Mouse (Mus musculus): ENCODE measurements around the gene Focad.
A peak's percentile ranks its signal among the peaks of the same experiment; 100 is the strongest.

Focad gene

DNA sequence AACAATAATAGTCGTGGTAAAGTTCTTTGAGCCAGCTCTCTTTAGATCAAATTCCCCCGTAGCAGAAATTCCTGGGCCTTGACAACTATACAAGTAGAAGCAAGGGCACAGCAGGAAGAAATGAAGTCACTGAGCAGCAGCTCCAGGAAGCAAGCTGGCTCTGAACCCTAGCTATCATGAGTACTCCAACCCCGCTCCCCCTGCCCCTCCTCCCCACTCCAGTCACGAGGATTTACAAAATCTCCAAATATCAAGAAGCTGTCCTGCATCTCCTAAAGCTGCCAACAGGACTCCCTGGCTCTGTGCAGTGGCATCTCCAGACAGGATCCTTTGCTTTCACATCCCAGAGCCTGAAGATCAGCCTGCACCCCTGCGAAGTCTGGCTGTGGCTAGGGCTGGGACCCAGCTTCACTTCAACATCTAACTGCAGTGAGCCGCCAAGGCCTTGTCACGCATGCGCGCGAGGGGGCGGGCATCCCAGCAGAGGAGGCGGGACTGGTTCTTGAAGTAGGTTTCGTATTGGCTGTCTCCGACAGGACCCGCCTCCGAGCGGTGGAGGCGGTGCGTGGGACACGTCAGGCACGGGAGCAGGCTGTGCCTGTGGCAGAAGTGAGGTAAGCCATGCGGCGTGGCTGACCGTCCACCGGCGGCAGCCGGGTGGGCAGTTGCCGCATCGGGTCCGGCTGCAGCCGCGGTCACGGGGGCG, at the start of gene Focad:
Gene Focad, plus strand, starts transcription at position 568 of the 706 bp plus-strand sequence.
- DNase-seq: peak; percentile 98

DNA sequence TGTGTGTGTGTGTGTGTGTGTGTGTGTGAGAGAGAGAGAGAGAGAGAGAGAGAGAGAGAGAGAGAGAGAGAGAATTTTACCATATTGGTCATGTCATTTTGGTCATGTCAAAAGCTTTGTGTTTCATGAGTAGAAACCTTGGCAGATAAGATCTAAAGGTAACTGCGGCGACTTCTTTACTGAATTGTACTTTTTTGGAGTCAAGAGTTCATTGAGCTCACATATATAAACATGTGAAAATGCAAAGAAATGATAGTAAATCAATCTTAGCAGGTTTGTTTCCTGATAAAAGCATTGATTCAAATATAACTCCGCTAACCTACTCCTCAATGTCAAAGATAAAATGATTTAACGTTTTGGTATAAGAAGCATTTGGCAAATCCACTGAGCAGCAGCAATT, 49.3 kb upstream of the Focad start:
- DNase-seq: no peak

DNA sequence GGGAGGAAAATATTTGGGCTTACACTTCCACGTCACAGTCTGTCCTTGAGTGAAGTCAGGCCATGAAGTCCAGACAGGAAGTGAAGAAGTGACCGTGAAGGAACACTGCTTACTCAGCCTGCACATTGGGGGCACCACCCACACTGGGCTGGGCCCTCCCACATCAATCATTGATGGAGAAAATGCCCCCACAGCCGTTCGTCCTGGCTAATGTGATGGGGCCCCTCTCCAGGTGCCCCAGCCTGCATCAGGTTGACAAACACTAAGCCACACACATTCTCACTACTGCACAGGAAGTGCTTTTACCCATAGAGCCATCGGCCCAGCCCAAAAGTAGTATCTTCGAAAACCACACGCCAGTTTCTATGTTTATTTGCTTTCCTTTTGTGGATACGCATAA, 48.1 kb upstream of the Focad start:
- DNase-seq: no peak

DNA sequence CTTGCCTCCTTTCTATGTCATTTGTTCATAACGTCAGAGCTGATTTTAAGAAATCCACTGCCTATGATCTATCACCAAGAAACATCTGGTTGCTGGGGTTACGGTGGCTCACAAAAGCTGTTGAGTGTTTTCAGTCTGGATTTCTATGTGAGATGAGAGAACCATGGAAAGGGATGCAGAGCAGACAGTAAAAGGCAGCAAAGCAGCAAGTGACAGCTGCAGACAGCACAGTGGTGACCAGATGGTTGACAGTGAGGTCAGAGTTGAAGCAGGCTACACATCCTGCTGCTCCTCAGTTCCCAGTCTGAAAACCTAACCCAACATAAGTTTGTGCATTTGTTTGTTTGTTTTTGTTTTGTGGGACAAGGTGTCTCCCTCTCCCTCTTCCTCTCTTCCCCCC, 19.0 kb upstream of the Focad start:
- no peak for DNase-seq

DNA sequence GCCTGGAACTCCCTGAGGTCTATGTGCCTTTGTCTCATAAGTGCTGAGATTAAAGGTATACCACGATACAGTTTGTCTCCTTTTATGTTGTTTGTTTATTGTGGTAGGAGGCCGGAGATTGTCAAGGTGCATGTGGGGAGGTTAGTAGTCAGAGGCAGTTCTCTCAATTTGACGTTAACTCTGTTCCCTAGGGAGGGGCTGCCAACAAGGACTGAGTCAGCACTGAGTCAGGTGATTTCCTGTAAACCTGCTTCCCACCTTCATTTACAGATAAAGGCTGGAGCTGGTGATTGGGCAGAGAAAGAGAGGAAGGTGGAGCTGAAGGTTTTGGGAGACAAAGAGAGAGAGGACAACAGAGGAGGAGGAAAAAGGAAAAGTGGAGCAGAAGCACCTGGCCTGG, 15.4 kb upstream of the Focad start:
- no peak for DNase-seq

DNA sequence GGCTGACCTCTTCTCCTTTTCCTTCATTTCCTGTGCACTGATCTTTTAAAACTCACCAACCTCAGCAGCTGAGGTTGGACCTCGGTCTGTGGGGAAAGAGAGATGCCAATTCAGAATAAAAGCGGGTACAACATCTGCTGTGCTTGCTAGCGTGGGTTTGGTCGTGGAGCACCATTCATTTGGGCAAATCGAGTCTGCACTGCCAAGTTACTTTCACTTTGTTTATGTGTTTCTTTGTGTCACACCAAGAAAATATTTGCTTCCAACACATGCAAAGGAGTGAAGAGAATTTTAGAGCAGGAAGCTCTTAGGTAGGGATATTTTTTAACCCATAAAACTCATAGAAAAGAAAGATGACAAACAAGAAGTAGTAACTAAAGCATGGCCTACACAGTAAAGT, 13.0 kb upstream of the Focad start:
- no peak for DNase-seq

DNA sequence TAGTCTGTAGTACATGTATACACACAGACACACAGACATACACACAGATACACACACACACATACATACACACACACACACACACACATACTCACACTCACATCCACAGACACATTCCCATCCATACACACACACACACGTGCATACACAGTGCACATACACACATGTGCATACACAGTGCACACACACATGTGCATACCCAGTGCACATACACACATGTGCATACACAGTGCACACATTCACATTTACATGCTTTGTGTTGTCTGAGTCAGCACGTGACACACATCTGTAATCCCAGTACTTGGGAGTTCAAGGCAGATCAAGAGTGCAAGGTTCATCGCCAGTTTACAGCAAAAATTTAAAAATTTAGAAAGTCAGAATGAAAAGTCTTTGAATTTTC, 12.5 kb upstream of the Focad start:
- no peak for DNase-seq

DNA sequence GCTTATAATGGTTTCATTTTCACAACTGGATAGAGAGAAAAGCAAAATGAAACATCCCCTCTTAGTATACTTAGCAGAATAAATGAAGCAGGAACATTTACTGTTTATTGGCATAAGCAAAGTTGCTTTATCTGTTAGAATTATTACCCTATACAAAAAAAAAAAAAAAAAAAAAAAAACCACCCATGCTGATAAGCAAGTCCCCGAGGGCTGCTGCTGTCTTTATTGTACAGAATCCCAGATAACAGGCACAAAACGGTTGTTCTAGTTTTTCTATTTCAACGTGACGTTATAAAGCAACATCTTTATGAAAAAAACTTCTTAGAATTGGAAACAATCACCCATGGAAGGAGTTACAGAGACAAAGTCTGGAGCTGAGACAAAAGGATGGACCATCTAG, 12.0 kb upstream of the Focad start:
- no peak for DNase-seq

DNA sequence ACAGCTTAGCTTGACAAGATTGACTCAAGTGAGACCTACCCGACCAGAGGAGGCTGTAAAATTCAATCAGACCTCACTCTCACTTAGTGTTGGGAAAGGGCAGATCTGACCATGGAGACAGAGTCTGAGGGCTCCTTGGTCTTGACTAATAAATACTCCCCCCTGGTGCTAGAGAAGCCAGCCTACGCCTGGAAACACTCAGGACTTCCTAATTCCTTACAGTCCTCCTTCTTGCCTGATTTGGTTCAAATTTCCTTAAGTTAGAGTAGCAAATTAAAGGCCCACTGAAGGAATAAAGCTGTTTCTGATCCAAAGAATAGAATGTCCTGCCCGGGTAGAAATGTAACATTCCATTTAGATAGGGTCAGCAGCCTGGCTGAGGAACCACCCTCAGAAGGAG, 10.6 kb upstream of the Focad start:
- DNase-seq: no peak

DNA sequence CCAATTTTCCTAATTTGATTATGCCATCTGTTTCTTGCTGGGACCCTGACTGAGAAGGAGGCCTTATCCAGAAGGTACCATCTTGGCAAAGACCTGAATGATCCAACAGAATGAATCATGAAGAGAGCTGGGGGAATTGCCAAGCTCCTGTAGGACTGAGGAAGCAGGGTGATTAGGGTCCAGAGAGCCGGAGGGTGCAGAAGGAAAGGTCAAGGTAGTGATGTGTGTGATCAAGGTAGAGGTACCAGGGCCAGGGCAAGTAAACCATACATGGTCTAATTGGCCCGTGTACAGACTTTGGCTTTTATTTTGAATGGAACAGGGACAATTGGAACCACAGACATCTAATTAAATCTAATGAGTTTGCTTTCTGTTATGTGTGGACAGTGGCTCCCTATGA, 4.1 kb upstream of the Focad start:
- no peak for DNase-seq

DNA sequence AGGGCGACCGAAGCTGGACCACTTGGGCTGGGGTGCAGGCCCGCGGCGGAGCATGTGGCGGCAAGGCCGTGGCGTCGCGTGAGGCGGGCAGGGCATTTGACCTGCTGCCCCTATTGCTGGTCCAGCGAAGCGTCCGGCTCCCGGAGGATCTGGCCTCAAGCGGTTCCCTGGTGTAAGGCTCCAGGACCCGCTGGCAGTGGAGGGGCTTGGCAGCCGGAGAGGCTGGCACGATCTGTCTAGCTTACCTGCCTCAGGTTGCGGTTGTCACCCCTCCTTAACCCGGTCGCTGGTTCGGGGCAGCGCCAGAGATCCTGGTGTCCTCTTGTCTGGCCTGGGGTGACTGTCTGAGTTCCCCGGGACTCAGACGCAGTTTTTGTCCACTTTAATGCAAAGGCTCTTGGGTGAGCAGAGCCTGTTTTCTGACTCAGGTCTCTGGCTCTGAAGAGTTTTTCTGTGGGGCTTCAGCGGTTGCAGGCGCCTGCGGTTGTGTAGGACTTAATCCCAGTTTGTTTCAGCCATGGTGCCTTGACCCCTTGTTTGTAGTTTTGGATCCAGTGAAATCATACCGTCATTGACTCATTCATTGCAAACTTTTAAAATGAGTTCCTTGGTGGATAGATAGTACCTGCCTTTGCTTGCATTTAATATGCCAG, 465 bp downstream of the Focad start:
- DNase-seq: no peak

DNA sequence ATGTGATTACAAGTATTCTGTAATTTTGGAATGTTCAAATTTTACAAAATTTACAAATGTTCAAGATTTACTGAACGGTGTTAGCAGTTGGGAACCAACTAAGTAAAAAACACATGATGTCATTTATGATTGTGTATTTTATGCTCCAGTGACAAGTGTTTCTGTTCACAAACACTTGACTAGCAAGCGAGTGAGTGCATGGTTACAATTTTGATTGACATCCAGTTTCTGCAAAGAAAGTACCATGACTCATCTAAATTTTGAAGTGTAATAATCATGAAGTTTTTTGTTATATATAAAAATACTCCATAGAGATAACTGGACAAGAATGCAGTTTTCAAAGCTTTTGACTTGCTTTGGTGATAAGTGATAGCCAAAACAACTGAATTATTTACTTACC, 1.3 kb downstream of the Focad start:
- no peak for DNase-seq

DNA sequence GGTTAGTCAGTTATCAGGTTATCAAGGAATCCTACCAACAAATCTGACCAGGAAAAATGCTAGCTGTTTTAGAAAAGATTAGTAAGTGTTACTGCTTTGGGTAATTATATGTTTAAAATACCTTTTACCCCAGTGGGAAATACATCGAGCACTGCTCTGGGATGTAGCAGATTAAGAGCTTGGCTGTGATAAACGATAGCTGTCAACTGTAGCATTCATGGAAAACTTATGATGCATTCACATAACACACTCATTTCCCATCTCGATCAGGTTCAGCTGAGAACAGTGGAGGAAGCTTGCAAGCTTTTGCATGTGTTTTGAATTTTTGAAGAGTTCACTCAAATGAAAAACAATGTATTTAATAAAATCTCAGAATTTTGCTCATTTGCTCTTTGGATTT, 14.2 kb downstream of the Focad start:
- DNase-seq: no peak

DNA sequence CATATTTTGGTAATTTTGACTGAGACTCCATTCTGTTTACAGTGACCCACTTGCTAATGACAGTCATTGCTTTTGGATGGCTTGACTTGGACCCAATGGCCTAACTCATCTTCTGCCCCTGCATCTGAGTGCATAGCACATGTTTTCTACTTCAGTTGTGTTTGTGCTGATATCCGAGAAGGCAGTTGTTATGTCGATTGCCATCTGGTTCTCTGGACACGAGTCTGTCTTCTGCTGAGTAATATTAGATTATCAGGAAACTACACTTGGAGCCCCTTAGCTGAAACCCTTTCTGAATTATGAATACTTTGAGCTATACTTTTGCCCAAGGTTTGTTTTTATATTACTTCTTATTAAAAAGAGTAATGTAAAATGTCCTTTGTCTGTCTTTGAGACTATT, 22.9 kb downstream of the Focad start:
- no peak for DNase-seq

DNA sequence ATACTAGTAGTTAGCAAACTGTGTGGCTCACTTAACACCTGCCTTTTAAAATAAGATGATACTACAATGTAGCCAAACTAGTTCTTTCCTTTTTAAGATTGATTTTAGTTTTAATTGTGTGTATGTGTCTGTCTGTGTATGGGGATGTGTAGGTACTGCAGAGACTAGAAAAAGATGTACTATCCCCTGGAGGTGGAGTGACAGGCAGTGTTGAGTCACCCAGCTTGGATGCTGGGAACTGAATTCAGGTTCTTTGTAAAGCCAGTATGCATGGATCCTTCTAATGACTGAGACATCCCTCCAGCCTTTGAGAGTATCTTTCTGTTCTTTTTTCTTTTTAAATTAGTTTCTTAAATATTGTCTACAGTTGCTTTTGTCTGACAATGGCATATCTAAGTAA, 23.5 kb downstream of the Focad start:
- no peak for DNase-seq

DNA sequence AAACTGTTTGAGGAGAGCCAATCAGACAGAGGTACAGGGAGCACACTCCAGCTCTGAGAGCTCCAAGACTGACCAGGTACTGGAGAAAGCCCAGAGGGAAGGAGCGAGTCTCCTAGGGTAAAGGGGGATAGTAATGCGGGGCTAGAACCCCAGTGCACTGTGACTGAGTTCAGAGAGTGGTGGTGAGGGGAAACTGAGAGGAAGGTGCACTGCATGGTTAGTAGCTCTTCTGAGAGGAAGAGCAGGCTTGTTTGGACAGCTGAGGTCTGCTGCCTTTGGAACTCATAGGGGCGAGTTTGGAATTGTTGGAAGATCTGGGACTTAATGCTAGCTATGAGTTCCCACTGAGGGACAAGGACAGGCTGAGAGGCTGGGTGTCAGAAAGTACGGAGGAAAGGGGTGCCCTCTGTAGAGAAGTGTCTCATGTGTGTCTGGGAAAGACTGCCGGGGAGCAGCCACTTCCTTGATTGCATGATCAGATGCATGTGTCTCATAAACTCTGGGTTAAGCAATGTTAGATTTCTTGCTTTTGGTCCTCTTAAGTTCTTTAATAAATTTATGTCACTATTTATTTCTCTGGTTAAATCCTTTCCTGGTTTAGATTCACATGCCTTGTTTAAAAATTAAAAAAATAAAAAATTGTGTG, 24.4 kb downstream of the Focad start:
- DNase-seq: no peak

DNA sequence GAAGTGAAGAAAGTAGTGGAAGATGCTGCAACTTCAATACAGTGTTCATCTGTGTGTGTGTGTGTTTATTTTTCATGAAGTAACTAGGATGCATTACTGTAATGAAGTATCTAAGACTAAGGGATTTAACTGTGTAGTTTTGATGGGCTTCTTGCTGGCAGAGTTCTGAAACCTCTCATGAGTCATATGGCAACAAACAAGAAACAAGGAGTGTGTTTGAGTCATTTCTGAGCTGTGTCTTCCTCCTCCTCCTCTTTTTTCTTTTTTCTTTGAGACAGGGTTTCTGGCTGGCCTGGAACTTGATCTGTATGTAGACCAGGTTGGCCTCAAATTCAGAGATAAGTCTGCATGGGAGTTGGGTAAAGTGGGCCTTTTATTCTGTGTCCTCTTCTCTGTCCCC, 25.7 kb downstream of the Focad start:
- DNase-seq: no peak

DNA sequence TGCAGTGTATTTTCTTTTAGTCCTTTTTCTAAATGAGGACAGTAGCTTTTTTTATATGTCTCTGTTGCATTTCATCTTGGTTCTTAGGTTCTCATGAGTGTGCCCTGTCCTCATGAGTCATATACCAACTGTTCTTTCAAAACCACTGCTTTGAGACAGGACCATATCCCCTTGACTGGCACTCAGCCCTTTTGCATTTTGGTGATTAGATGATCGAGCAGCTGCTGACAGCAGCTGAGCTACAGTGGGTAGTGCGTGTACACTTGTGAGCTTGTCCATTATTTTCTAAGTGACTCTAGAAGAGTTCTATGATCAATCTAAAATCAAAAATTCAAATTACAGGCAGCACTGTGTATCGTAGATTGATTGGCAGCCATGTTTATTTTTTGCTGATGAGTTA, 28.0 kb downstream of the Focad start:
- no peak for DNase-seq

DNA sequence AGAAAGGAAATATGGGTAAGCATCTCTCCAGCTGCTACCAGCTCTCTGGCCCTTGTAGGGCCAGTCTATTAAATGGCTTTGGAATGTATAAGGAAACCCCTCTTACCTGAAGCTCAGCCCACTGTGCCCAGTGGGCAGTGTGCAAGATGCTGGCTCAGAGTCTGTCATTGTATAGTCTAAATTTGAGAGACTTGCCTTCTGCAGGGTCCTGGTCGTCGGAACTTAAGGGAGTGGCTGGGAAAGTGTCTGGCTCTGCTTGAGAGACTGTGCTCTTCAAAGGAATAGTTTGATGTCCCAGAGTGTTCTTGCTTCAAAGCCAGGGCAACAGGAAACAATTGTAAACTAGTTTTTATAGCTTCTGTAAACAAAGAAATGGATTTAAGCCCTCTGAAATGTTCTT, 41.5 kb downstream of the Focad start:
- DNase-seq: no peak

DNA sequence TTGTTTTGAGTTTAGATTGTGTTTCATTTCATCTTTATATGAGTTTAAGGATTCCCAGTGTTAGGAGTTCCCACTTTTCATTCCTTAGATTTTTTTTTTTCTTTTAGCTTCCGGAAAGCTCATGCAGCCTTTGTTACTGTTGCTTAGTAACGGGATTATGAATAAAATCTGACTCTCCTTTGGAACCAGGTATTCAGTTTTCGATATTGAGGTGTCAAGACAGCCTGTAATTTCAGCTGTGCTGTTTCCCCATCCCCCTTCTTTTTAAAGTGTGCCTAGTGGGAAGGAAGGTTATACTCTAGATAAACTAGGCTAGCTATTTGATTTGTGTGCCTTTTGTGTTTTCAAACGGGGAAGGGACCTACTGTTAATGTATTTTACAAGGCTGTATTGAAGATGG, 42.1 kb downstream of the Focad start:
- no peak for DNase-seq

DNA sequence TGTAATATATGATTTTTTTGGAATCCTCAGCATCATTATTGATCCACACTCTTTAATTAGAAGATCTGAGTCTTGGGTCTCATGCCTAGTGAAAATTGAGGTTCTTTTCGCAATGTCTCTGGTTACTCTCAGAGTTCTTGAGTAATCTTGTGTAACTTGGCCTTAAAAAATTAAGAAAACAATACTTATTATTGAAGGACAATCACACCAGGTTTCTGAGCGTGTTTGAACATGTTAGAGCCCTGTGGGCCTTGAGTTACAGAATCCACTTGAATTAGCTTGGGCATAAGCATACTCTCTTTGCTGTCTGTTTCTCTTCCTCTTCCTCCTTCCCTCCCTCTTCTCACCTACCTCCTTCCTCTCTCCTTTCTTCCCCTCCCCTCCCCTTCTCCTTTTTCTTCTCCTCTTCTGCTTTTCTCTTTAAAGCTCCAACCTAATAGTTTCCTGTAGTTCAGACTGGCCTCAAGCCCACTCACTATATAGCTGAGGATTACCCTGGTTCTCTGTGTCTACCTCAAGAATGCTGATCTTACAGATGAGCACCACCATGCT, 44.0 kb downstream of the Focad start:
- no peak for DNase-seq

DNA sequence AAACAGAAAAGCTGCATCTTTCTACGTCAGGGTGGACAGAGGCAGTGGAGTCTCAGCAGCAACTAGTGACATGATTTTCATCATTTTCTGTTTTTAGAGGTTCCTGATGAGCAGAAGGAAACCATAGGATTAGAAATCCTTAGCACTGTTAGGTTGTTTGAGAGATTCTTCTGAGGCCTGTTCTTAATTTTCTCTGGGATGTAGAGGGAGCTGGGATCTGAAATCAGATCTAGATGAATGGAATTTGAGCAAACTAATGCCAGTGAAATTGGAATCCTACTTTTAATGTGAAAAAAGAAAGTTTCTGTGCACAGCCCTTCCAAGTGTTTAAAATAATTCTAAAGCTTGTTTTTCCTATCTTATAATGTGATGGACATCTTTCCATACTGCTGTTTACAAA, 55.0 kb downstream of the Focad start:
- DNase-seq: no peak

DNA sequence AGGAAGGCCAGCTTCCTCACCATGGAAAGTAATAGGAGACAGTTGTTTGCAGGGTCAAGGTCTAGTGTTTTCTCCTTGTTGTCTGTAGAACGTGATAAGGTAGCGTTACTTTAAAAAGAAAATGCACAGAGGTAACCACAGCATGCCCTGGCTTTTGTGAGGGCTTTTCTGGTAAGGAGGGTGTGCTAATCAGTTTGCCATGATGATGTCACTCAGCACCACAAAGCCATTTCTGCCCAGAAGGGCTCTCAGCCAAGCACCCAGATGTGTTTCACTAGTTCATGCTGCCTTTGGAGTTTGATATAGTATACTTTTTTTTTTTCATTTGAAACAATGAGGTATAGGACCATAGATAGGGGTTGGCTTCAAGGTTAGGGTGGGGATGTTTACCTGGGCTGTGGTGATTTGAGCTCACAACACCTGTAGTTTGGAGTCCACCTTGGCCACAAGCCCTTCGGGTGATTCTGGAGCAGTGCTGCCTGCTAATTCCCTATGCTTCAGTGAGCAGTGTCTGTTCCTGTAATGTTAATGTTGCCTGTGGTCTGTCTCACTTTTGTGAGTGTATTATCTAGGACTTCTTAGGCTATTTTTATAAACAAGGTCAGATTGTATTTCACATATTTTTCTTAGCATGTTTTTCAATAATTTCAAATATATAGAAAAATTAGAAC, 61.2 kb downstream of the Focad start:
- DNase-seq: no peak

DNA sequence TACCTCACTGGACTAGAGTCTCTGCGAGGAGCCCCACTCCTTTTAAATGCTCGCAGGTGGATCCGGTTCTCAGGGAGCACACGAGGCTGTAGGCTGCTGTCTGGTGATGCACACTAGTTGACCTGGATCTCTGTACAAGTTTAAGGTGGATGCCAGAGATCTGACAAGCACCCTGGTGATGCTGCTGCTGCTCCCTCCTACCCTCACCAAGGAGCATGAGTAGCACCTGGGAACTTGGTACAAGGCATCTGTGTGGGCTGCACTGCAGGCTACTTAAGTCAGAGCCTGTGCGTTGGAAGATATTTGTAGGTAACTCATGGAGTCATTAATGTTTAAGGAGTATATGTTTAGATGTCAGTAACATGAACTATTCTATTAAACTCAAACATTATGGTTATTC, 62.5 kb downstream of the Focad start:
- no peak for DNase-seq
